Mouse (Mus musculus): ENCODE measurements around the gene Atl2. TPM values are rescaled to one million over a fixed set of nuclear protein-coding genes. Genes with fewer than 3 reads are reported as not detected.

Gene Atl2
- 29.2 and 31.1 TPM in 2 replicates for polyA plus RNA-seq (2012; rRNA removed)

GRCm38 (mm10) chr17:79895911-79896423 lies at the start of gene Atl2:
Gene Atl2, minus strand, starts transcription at chr17:79896123.

Other genes starting within 250 kb of the Atl2 start
- 6.4 and 9.0 TPM in 2 replicates for gene Cyp1b1, start 181.1 kb downstream of the Atl2 start, polyA plus RNA-seq (2012; rRNA removed)
- gene Hnrnpll, start 166.2 kb upstream of the Atl2 start, polyA plus RNA-seq (2012; rRNA removed) = 85.8 and 96.9 TPM in 2 replicates
- gene Galm, start 231.3 kb upstream of the Atl2 start, polyA plus RNA-seq (2012; rRNA removed) = 2.4 and 3.9 TPM in 2 replicates

Measured in central nervous system, embryonic 14 days (tissue).